Mouse (Mus musculus): Measurements from ENCODE around the gene Bok. TPM values are rescaled to one million over a fixed set of nuclear protein-coding genes. Genes with fewer than 3 reads are reported as not detected.
"Not testable (repeated sequence)": the region's sequence is repeated elsewhere in the genome, so short reads cannot be mapped to it uniquely, and the experiment has no call there.

Gene Bok
- total RNA-seq (2015), result not detected in 2 replicates
- not detected in 2 replicates for total RNA-seq (2017)

- ATAC-seq (ENCODE audit: poor library complexity, severe bottlenecking), result 0 out of 2 replicates have a peak, but pooled peaks have one; percentile 18
Measured at GRCm38 (mm10) chr1:93685401-93686244, at the start of gene Bok. Bok (plus strand) TSS chr1:93685660.

DNA sequence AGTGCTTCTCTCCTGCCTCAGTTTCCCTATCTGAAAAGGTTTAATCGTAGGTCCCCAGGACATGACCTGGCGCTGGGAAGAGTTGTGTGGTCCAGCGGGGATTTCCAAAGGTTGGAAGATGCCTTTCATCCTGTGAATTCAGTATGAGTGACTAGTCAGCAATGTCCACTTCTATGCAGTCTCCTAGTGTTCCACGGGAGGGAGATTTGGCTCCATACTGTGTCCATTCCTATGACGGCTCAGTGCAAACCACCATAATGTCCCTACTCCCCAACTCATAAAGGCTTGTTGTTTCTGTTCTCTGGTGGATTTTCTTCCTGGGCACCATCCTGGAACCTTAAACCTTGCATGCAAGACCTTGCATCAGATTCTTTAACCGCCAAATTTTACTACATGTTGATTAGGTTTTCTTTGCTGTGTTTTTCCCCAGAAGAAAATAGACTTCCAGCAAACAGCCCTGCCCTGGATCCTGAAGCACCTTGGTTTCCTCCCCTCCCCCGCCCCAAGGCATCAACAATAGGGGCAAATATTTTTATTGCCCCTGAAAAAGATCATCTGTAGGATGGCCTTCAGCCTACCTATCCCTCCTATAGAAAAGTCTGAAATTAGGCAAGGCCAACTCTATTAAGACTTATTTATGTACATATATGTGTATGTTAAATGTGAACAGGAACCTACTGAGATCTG lies 49.1 kb upstream of the Bok start:
- 0 out of 2 replicates have a peak, but pooled peaks have one; percentile 8 for ATAC-seq (ENCODE audit: poor library complexity, severe bottlenecking)

- ATAC-seq (ENCODE audit: poor library complexity, severe bottlenecking), result no peak
Measured at GRCm38 (mm10) chr1:93641978-93642377, 43.5 kb upstream of the Bok start.

GRCm38 (mm10) chr1:93642692-93643091 lies 42.8 kb upstream of the Bok start:
- ATAC-seq (ENCODE audit: poor library complexity, severe bottlenecking), result no peak

GRCm38 (mm10) chr1:93649604-93650172 lies 35.8 kb upstream of the Bok start:
- ATAC-seq (ENCODE audit: poor library complexity, severe bottlenecking), result no peak

- no peak for ATAC-seq (ENCODE audit: poor library complexity, severe bottlenecking)
Measured at GRCm38 (mm10) chr1:93654275-93654674, 31.2 kb upstream of the Bok start.

- no peak for ATAC-seq (ENCODE audit: poor library complexity, severe bottlenecking)
Measured at GRCm38 (mm10) chr1:93654798-93655197, 30.7 kb upstream of the Bok start.

DNA sequence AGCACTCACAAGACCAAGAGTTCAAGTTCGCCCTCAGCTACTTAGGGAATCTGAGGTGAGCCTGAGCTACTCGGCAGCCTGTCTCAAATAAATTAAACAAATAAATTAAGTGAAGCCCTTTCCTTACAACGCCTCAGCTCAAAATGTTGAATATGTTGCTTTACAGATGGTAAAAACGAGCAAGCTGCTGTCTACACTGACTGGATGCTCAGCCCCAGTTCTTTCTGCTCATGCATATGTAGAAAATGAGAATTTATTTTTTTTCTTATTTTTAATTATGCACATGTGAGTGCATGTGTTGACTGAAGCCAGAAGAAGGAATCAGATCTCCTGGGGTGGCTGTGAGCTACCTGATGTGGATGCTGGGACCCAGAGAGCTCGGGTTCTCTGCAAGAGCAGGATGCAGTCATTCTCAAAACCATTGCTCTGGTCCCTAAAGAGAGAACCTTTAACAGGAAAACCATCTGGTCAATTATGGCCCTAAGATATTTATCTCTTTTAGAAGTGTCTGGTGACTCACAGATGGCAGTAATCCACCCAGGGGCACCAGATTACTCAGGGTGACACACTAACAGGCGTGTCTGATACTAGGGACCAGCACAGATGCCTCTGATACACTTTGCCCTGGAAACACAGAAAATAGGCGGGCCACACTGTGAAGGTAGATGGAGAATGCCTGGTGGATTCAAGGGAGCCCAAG lies 29.0 kb upstream of the Bok start:
- ATAC-seq (ENCODE audit: poor library complexity, severe bottlenecking), result no peak

DNA sequence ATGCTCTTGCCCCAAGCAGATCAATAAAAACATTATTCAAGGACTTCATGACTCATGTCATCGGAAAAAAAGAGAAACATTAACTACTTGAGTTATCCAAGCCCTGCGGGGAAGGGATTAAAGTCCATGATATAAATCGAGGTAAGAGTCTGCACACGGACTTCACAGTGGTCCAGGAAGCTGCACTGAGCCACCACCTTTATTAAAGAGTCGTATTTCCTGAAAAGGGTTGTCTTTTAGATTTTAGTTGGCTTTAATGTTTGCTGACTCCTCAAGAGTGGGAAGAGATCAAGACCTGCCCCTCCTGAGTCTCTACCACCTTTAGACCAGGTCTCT lies 28.5 kb upstream of the Bok start:
- no peak for ATAC-seq (ENCODE audit: poor library complexity, severe bottlenecking)

GRCm38 (mm10) chr1:93658559-93658958 lies 26.9 kb upstream of the Bok start, which contains the start of gene Stk25:
Stk25 (minus strand) TSS chr1:93658659.
- not testable (repeated sequence) for ATAC-seq (ENCODE audit: poor library complexity, severe bottlenecking)

DNA sequence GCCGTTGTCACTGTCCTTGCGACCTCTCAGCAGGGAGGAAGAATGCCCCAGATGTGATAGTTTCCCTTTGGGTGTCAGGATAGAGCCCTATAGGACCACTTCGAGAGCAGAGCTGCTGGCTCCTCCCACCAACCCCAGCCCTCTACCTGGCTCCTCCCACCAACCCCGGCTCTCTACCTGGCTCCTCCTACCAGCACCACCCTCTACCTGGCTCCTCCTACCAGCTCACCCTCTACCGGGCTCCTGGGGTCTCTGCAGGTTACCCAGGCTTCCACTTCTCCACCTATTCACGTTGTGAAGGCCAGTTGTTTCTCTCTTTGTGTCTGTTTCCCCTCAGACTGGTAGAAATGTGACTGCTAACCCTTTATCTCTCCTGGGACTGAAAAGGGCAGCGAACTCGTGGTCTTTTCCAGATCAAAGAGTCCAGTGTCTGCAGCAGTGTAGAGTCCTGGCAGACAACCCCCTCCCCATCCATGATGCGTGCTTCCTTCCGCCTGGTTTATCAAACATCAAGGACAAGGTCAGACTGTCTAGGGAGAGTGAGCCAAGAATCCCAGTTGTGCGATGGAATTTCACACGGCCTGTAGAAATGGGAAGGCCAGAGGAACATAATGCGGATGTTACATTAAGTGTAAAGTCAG lies 17.6 kb upstream of the Bok start:
- peak; percentile 36 for ATAC-seq (ENCODE audit: poor library complexity, severe bottlenecking)

- peak; percentile 97 for ATAC-seq (ENCODE audit: poor library complexity, severe bottlenecking)
Measured at GRCm38 (mm10) chr1:93668791-93669548, 16.5 kb upstream of the Bok start.

- no peak for ATAC-seq (ENCODE audit: poor library complexity, severe bottlenecking)
Measured at GRCm38 (mm10) chr1:93669941-93670340, 15.5 kb upstream of the Bok start.

DNA sequence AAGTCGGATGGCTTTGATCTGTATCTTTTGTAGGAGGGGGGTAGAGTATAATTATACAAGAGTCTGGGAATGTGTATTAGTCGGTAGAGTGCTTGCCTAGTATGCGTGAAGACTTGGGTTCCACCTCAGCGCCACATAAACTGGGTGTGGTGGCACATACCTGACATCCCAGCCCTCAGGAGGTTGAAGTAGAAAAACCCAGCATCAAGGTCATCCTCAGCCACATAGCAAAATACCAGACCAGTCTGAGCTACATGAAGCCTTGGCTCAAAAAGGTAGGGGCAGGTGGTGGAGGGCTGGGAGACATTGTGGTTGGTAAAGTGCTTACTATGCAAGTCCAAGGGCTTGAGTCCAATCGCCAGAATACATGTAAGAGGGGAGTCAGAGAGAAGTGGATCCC lies 12.8 kb upstream of the Bok start:
- no peak for ATAC-seq (ENCODE audit: poor library complexity, severe bottlenecking)

DNA sequence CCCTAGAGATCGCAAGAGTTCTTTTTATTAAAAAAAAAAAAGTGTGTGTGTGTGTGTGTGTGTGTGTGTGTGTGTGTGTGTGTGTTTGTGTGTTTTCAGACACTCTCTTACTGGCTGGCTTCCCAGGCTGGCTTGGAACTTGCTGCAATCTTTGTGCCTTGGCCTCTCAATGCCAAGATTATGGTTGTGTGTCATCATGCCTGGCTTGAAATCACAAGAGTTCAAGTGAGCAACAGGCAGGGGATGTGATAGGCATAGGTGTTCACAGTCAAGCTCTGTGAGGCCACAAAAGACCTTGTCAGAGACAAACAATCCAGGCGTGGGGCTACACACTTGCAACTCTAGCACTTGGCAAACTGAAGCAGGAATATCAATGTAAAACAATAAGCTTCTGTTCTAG lies 7.1 kb upstream of the Bok start:
- no peak for ATAC-seq (ENCODE audit: poor library complexity, severe bottlenecking)

DNA sequence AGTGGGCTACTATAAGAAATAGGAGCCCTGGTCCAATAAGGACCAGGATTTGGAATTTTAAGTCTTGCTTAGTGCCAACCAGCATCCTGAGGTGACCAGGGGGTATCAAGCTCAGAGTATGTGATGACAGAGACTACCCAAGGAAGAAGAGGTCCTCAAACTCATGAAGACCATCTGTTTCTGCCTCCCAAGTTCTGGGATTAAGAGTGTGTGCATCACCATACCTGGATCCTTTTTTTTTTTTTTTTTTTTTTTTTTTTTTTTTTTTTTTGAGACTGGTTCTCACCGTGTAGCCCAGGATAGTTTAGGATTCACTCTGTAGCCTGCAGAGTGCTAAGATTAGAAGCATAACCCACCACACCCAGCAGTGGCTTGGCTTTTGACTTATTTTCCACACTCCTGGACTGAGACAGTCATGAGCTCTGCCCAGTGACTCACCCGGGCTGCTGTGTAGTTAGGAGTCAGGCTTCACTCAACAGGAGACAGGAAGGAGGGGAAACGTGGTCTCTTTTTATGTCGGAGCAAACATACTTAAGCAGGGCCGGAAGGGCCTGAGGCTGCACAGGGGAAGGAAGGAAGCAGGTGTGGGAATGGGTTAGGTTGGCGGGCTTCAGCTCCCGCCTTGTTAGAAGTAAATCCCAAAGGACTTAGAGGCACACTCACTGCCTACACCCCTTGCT lies 5.4 kb upstream of the Bok start:
- ATAC-seq (ENCODE audit: poor library complexity, severe bottlenecking), result no peak

DNA sequence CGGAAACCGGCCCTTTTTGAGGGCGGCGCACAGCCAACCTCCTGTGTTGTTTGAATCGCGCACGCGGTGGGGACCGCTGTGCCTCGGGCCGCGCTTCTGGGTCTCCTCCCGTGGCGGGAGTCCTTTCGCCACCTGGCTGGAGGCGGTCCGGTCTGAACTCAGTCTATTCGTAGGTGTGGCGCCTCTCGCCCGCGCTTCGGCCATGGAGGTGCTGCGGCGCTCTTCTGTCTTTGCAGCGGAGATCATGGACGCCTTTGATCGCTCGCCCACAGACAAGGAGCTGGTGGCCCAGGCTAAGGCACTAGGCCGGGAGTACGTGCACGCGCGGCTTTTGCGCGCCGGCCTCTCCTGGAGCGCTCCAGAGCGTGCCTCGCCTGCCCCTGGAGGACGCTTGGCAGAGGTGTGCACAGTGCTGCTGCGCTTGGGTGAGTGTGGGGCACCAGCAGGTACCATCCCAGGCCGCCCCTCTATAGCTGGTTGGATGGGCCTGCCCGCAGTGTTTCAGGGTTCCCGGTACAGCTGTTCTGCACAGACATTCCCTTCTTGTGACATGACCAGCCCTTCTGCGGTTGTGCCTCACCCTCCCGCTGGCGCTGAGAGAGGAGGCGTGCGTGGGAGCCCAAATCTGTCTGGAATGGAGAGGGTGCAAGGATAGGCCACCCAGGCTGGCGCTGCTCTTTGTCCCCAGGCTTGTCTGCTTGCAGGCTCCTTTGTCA lies 943 bp downstream of the Bok start:
- ATAC-seq (ENCODE audit: poor library complexity, severe bottlenecking), result peak; percentile 30; the same call in 1 of the 2 replicates

- no peak for ATAC-seq (ENCODE audit: poor library complexity, severe bottlenecking)
Measured at GRCm38 (mm10) chr1:93686961-93687320, 1.5 kb downstream of the Bok start.

DNA sequence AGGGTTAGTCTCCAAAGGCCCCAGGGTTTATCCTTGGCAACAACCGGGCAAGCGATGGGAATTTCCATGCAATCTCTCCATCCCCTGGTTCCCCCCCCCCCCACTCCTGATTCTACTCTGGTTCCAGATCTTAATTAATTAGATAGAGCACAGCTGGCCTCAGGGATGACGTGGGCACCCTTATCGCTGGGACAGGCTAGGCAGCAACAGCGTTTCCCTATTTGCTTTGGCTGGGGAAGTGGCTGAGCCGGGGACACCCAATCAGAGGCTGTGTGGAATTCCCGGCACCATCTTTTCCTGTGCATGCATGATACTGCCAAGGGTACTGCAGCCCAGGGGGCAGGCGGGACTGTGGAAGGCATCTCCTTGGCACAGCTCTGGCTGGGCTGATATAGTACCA lies 2.7 kb downstream of the Bok start:
- ATAC-seq (ENCODE audit: poor library complexity, severe bottlenecking), result no peak

Data from megakaryocyte, adult 5-6 weeks (primary cell).